Mouse (Mus musculus): ENCODE data around the gene Slain2. TPM values are rescaled to one million over a fixed set of nuclear protein-coding genes. Genes with fewer than 3 reads are reported as not detected.

The Slain2 gene
- polyA plus RNA-seq, 1 experiment, result 19.0 TPM

DNA sequence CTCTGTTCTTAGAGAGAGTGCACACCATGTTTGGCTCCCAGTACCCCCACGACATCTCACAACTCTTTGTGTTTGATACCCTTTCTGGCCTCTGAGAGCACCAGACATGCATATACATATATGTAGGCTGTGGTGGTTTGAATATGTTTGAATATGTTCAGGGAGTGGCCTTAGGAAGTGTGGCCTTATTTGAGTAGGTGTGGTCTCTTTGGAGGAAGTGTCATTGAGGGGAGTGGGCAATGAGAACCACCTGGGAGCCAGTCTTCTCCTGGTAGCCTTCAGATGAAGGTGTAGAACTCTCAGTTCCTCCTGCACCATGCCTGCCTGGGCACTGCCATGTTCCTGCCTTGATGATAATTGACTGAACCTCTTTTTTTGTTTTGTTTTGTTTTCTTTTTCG, 25.2 kb downstream of the Slain2 start:
- no peaks in the 10 kb centered on the region for H3K27me3 ChIP-seq (ENCODE audit: control insufficient read depth, insufficient read depth, insufficient read length)
- H3K79me2 ChIP-seq (ENCODE audit: control insufficient read depth, insufficient read depth), result peaks cover 9% of the 10 kb centered on the region
- no peak overlapping the region for H3ac ChIP-seq (ENCODE audit: control insufficient read depth, insufficient read length)
- H3K4me3 ChIP-seq, result no peak overlapping the region
- no peak overlapping the region for H3K4me2 ChIP-seq (ENCODE audit: low read depth)
- no peak for TF ChIP-seq POLR2A (IDR thresholded peaks at IDR 0.05; ENCODE audit: insufficient read length, low read depth)
- TF ChIP-seq TCF3 (IDR thresholded peaks at IDR 0.05; ENCODE audit: insufficient read length, low read depth), result no peak
- TF ChIP-seq MYOD1 (IDR thresholded peaks at IDR 0.05; ENCODE audit: control insufficient read depth in 1 of 3, insufficient read length in 2 of 3, low read depth in 2 of 3), result no peak
- TF ChIP-seq SRF (IDR thresholded peaks at IDR 0.05; ENCODE audit: control insufficient read depth, insufficient read length, low read depth), result no peak
- no peaks in the 10 kb centered on the region for H3K36me3 ChIP-seq (ENCODE audit: control insufficient read depth, insufficient read depth)

DNA sequence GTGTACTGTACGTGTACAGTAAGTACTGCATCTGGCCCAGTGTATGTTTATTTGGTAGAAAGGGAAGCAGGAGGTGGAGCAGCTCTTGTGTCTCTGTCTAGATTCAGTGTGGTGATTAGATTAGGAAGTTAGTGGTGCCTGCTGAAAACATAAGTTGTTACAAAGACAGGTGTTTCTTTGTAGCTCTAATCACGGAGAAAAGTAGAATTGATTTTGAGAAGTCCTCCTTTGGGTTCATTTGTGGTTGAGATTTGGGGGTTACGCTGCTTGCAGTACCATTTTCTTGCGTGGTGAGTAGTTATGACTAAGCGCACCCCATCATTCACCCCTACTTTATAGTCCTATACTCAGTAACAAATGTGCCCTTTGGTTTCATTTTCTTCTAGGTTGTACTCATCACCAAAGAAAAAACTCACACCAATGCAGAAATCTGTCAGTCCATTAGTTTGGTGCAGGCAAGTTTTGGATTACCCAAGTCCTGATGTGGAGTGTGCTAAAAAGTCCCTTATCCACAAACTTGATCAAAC, 26.9 kb downstream of the Slain2 start:
- TF ChIP-seq USF1 (IDR thresholded peaks at IDR 0.05; ENCODE audit: low read depth) (no peak), MAX (IDR thresholded peaks at IDR 0.05; ENCODE audit: low read depth) (no peak), TCF12 (IDR thresholded peaks at IDR 0.05; ENCODE audit: insufficient read depth, poor library complexity, severe bottlenecking) (no peak), MYOD1 (IDR thresholded peaks at IDR 0.05; ENCODE audit: control insufficient read depth in 1 of 3, insufficient read length in 2 of 3, low read depth in 2 of 3) (no peak), TCF3 (IDR thresholded peaks at IDR 0.05; ENCODE audit: insufficient read length, low read depth) (no peak), REST (IDR thresholded peaks at IDR 0.05; ENCODE audit: insufficient read depth, insufficient read length) (no peak), CEBPB (IDR thresholded peaks at IDR 0.05; ENCODE audit: insufficient read depth, poor library complexity, severe bottlenecking) (no peak), MYOG (IDR thresholded peaks at IDR 0.05; ENCODE audit: control insufficient read depth in 1 of 3, insufficient read depth in 1 of 3, insufficient read length in 2 of 3, low read depth in 2 of 3) (no peak), E2F4 (IDR thresholded peaks at IDR 0.05; ENCODE audit: insufficient read depth) (no peak), POLR2A (IDR thresholded peaks at IDR 0.05; ENCODE audit: insufficient read length, low read depth) (no peak), POLR2AphosphoS2 (IDR thresholded peaks at IDR 0.05; ENCODE audit: insufficient read length, low read depth) (no peak), SRF (IDR thresholded peaks at IDR 0.05; ENCODE audit: control insufficient read depth, insufficient read length, low read depth) (no peak)

DNA sequence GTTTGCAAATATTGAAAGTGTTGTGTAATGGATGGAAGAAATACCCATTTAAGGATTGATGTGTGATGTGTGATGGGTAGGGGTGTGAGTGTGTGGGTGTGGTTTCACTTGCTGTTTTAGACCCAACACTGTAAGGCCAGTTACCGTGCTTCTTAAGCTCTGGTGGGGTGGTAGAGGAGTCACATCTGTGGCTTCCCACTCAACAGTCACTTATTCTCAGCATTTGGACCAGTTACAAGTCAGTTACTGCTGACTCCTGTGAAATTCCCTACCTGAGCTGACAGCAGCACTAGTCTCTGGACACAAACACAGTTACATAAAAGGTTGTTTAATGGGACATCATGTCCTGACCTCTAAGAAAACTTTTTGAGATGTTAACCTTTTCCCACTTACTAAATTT, 34.0 kb downstream of the Slain2 start:
- Histone ChIP-seq H3K4me3 (no peak overlapping the region), H3K27me3 (ENCODE audit: control insufficient read depth, insufficient read depth, insufficient read length) (no peaks in the 10 kb centered on the region), H3K4me2 (ENCODE audit: low read depth) (no peak overlapping the region), H3ac (ENCODE audit: control insufficient read depth, insufficient read length) (no peak overlapping the region), H3K36me3 (ENCODE audit: control insufficient read depth, insufficient read depth) (peaks cover 3% of the 10 kb centered on the region), H3K79me2 (ENCODE audit: control insufficient read depth, insufficient read depth) (peaks cover 31% of the 10 kb centered on the region)
- TF ChIP-seq REST (IDR thresholded peaks at IDR 0.05; ENCODE audit: insufficient read depth, insufficient read length) (no peak), E2F4 (IDR thresholded peaks at IDR 0.05; ENCODE audit: insufficient read depth) (no peak)

More for the DNA sequence above, 26.9 kb downstream of the Slain2 start:
- Histone ChIP-seq H3K4me2 (ENCODE audit: low read depth) (no peak overlapping the region), H3K4me3 (no peak overlapping the region), H3K36me3 (ENCODE audit: control insufficient read depth, insufficient read depth) (no peaks in the 10 kb centered on the region), H3ac (ENCODE audit: control insufficient read depth, insufficient read length) (no peak overlapping the region), H3K27me3 (ENCODE audit: control insufficient read depth, insufficient read depth, insufficient read length) (no peaks in the 10 kb centered on the region), H3K79me2 (ENCODE audit: control insufficient read depth, insufficient read depth) (peaks cover 9% of the 10 kb centered on the region)

DNA sequence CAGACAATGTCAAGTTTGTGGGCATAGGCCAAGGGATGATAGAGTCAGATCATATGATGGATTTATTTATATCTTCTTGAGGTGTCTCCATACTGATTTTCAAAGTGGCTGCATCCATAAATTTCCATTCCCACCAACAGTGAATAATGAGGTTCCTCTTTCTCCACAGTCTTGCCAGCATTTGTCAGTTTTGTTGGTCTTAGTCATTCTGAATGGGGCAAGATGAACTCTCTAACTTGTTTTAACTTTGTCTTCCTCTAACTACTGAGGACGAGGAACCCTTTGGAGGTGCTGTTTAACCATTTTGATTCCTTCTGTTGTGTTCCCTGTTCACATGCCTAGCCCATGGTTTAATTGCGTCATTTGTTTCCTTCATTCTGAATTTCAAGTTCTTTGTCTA, 36.1 kb downstream of the Slain2 start:
- H3K36me3 ChIP-seq (ENCODE audit: control insufficient read depth, insufficient read depth), result peaks cover 3% of the 10 kb centered on the region
- peaks cover 41% of the 10 kb centered on the region for H3K79me2 ChIP-seq (ENCODE audit: control insufficient read depth, insufficient read depth)
- H3ac ChIP-seq (ENCODE audit: control insufficient read depth, insufficient read length), result no peak overlapping the region
- H3K4me2 ChIP-seq (ENCODE audit: low read depth), result no peak overlapping the region
- no peak for TF ChIP-seq POLR2AphosphoS2 (IDR thresholded peaks at IDR 0.05; ENCODE audit: insufficient read length, low read depth)
- H3K27me3 ChIP-seq (ENCODE audit: control insufficient read depth, insufficient read depth, insufficient read length), result no peaks in the 10 kb centered on the region
- H3K4me3 ChIP-seq, result no peak overlapping the region

DNA sequence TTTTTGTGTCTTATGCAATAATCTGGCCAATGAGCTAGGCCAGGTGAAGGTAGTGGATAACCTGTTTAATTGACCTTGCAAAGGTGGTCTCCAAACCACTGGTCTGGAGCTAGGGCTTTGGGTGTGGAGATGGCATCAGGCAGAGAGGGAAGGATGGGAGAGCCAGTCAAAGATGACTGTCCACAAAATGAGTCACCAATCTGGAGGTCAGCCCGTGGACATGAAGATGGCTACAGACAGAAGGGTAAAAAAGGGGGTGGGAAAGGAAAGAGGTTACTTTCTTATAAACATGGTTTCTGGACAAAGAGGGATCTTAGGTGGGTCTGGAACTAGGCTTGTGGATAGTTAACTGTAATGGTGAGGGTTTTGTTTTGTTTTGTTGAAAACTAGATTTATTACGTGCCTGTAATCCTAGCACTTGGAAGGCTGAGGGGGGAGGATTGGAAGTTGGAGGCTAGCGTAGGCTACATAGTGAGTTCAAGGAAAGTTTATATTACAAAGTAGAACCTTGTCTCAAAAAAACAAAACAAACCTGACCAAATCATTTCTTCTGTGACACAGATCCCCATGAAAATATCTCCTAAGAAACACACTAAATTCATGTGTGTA, 40.0 kb downstream of the Slain2 start:
- H3K4me2 ChIP-seq (ENCODE audit: low read depth), result no peak overlapping the region
- no peak overlapping the region for H3ac ChIP-seq (ENCODE audit: control insufficient read depth, insufficient read length)
- no peak overlapping the region for H3K4me3 ChIP-seq
- peaks cover 40% of the 10 kb centered on the region for H3K79me2 ChIP-seq (ENCODE audit: control insufficient read depth, insufficient read depth)
- TF ChIP-seq MYOD1 (IDR thresholded peaks at IDR 0.05; ENCODE audit: control insufficient read depth in 1 of 3, insufficient read length in 2 of 3, low read depth in 2 of 3) (no peak), E2F4 (IDR thresholded peaks at IDR 0.05; ENCODE audit: insufficient read depth) (no peak), USF1 (IDR thresholded peaks at IDR 0.05; ENCODE audit: low read depth) (no peak), TCF3 (IDR thresholded peaks at IDR 0.05; ENCODE audit: insufficient read length, low read depth) (no peak), SRF (IDR thresholded peaks at IDR 0.05; ENCODE audit: control insufficient read depth, insufficient read length, low read depth) (no peak), MYOG (IDR thresholded peaks at IDR 0.05; ENCODE audit: control insufficient read depth in 1 of 3, insufficient read depth in 1 of 3, insufficient read length in 2 of 3, low read depth in 2 of 3) (no peak), POLR2AphosphoS2 (IDR thresholded peaks at IDR 0.05; ENCODE audit: insufficient read length, low read depth) (no peak), POLR2A (IDR thresholded peaks at IDR 0.05; ENCODE audit: insufficient read length, low read depth) (no peak), CEBPB (IDR thresholded peaks at IDR 0.05; ENCODE audit: insufficient read depth, poor library complexity, severe bottlenecking) (no peak), REST (IDR thresholded peaks at IDR 0.05; ENCODE audit: insufficient read depth, insufficient read length) (no peak), TCF12 (IDR thresholded peaks at IDR 0.05; ENCODE audit: insufficient read depth, poor library complexity, severe bottlenecking) (no peak), MAX (IDR thresholded peaks at IDR 0.05; ENCODE audit: low read depth) (no peak)
- H3K27me3 ChIP-seq (ENCODE audit: control insufficient read depth, insufficient read depth, insufficient read length), result no peaks in the 10 kb centered on the region
- H3K36me3 ChIP-seq (ENCODE audit: control insufficient read depth, insufficient read depth), result peaks cover 14% of the 10 kb centered on the region

All from myocyte (in vitro differentiated cells).